Mouse (Mus musculus) MEL (cell line): ENCODE data around the gene Prdm5. TPM values are rescaled to one million over a fixed set of nuclear protein-coding genes. Genes with fewer than 3 reads are reported as not detected.

Experiments used
- DNase-seq: peaks from one replicate; pipeline ENCODE4 v3.0.0; 2011; ENCODE audit warnings: low read depth, low spot score
- H3K27ac ChIP-seq: 2 replicates; pipeline ENCODE4 v1.5.1; 2012; ENCODE audit warnings: low read depth, mild to moderate bottlenecking, control low read depth, low read length, moderate library complexity; ENCODE audit not compliant: control insufficient read depth
- H3K27me3 ChIP-seq, 2 experiments: fragments of 150-350 bp in 1 of 2; sonication (generic) in 1 of 2; 2 replicates each; pipeline ENCODE4 v1.6.1; 2012; ENCODE audit warnings: low read length in 2 of 2, mild to moderate bottlenecking in 2 of 2, improper control_type of control experiment in 1 of 2, moderate library complexity in 1 of 2; ENCODE audit not compliant: insufficient read depth in 2 of 2, control insufficient read depth in 1 of 2
- H3K36me3 ChIP-seq, 2 experiments: 2 replicates each; pipeline ENCODE4 v1.6.1; 2012 to 2014; ENCODE audit warnings: low read length in 2 of 2, improper control_type of control experiment in 1 of 2, inconsistent platforms in 1 of 2, mild to moderate bottlenecking in 1 of 2; ENCODE audit not compliant: insufficient read depth in 2 of 2, control insufficient read depth in 1 of 2
- H3K4me1 ChIP-seq, 2 experiments: fragments of 150-350 bp in 1 of 2; sonication (generic) in 1 of 2; 2 replicates each; pipeline ENCODE4 v1.6.1; 2012; ENCODE audit warnings: low read length in 2 of 2, improper control_type of control experiment in 1 of 2, mild to moderate bottlenecking in 1 of 2; ENCODE audit not compliant: insufficient read depth in 2 of 2, control insufficient read depth in 1 of 2
- H3K4me3 ChIP-seq, 2 experiments: fragments of 150-350 bp in 1 of 2; sonication (generic) in 1 of 2; 2 replicates each; pipeline ENCODE4 v1.5.1; 2012; ENCODE audit warnings: low read depth in 2 of 2, low read length in 2 of 2, mild to moderate bottlenecking in 2 of 2, moderate library complexity in 2 of 2, control low read depth in 1 of 2, improper control_type of control experiment in 1 of 2; ENCODE audit not compliant: control insufficient read depth in 1 of 2, insufficient read depth in 1 of 2
- H3K79me2 ChIP-seq: 2 replicates; pipeline ENCODE4 v1.6.1; 2012; ENCODE audit warnings: mild to moderate bottlenecking, low read length, moderate library complexity; ENCODE audit not compliant: control insufficient read depth, poor library complexity, insufficient read depth
- H3K9ac ChIP-seq: 2 replicates; pipeline ENCODE4 v1.6.1; 2012; ENCODE audit warnings: low read depth, mild to moderate bottlenecking, control low read depth, low read length, moderate library complexity; ENCODE audit not compliant: control insufficient read depth, poor library complexity, severe bottlenecking
- H3K9me3 ChIP-seq: fragments of 150-350 bp; sonication (generic); replicated peaks from 2 replicates; pipeline ENCODE4 v1.6.1; 2012; ENCODE audit warnings: mild to moderate bottlenecking, low read length, improper control_type of control experiment, moderate library complexity; ENCODE audit not compliant: insufficient read depth
- ELF1 ChIP-seq: IDR thresholded peaks from 2 replicates; pipeline ENCODE4 v1.6.1; 2014; ENCODE audit warnings: low read depth, mild to moderate bottlenecking, inconsistent platforms, low read length, improper control_type of control experiment, moderate library complexity
- HCFC1 ChIP-seq: IDR thresholded peaks from 2 replicates; pipeline ENCODE4 v1.6.1; 2012; ENCODE audit warnings: low read depth, mild to moderate bottlenecking, inconsistent platforms, low read length, improper control_type of control experiment, moderate library complexity
- KAT2A ChIP-seq: conservative IDR thresholded peaks from 2 replicates; pipeline ENCODE4 v1.6.1; 2012; ENCODE audit warnings: low read depth, low read length, improper control_type of control experiment, inconsistent platforms
- MEF2A ChIP-seq: IDR thresholded peaks from 2 replicates; pipeline ENCODE4 v1.6.1; 2014; ENCODE audit warnings: low read depth, mild to moderate bottlenecking, inconsistent platforms, low read length, improper control_type of control experiment; ENCODE audit not compliant: poor library complexity, insufficient replicate concordance, severe bottlenecking; ENCODE audit errors: extremely low read depth
- MYB ChIP-seq: IDR thresholded peaks from 2 replicates; pipeline ENCODE4 v1.6.1; 2011; ENCODE audit warnings: mild to moderate bottlenecking, low read depth, low read length, improper control_type of control experiment
- MYC ChIP-seq: IDR thresholded peaks from 2 replicates; pipeline ENCODE4 v1.6.1; 2011; ENCODE audit warnings: low read depth, mild to moderate bottlenecking, low read length, improper control_type of control experiment, moderate library complexity
- NRF1 ChIP-seq: IDR thresholded peaks from 2 replicates; pipeline ENCODE4 v1.6.1; 2014; ENCODE audit warnings: low read depth, mild to moderate bottlenecking, inconsistent platforms, low read length, improper control_type of control experiment, moderate library complexity; ENCODE audit not compliant: poor library complexity, insufficient read depth, severe bottlenecking
- POLR2A ChIP-seq, 2 experiments: IDR thresholded peaks; 2 replicates each; pipeline ENCODE4 v1.6.1; 2011 to 2012; ENCODE audit warnings: low read length in 2 of 2, mild to moderate bottlenecking in 2 of 2, control low read depth in 1 of 2, improper control_type of control experiment in 1 of 2, low read depth in 1 of 2, moderate library complexity in 1 of 2; ENCODE audit not compliant: control insufficient read depth in 1 of 2, insufficient read depth in 1 of 2, poor library complexity in 1 of 2
- UBTF ChIP-seq: IDR thresholded peaks from 2 replicates; pipeline ENCODE4 v1.6.1; 2012; ENCODE audit warnings: low read depth, mild to moderate bottlenecking, inconsistent platforms, low read length, improper control_type of control experiment, moderate library complexity, borderline replicate concordance; ENCODE audit not compliant: insufficient read depth
- USF2 ChIP-seq, 2 experiments: IDR thresholded peaks; 2 replicates each; pipeline ENCODE4 v1.6.1; 2011 to 2012; ENCODE audit warnings: improper control_type of control experiment in 2 of 2, low read length in 2 of 2, borderline replicate concordance in 1 of 2, inconsistent platforms in 1 of 2, low read depth in 1 of 2, mild to moderate bottlenecking in 1 of 2; ENCODE audit not compliant: insufficient read depth in 1 of 2
- ZC3H11A ChIP-seq: IDR thresholded peaks from 2 replicates; pipeline ENCODE4 v1.6.1; 2012; ENCODE audit warnings: low read depth, mild to moderate bottlenecking, inconsistent platforms, low read length, improper control_type of control experiment
- ZKSCAN1 ChIP-seq: IDR thresholded peaks from 2 replicates; pipeline ENCODE4 v1.6.1; 2012; ENCODE audit warnings: low read depth, mild to moderate bottlenecking, inconsistent platforms, low read length, improper control_type of control experiment, moderate library complexity
- ZNF384 ChIP-seq: IDR thresholded peaks from 2 replicates; pipeline ENCODE4 v1.6.1; 2012; ENCODE audit warnings: low read depth, mild to moderate bottlenecking, inconsistent platforms, low read length, improper control_type of control experiment
- polyA plus RNA-seq, 2 experiments: library from polyadenylated mRNA; stranded (reverse) in 1 of 2; unstranded in 1 of 2; fragments of >175 nt in 1 of 2; fragments of >200 nt in 1 of 2; gene quantifications; 2 replicates each; pipeline versions ENCODE4 v1.2.1 to v1.2.4; 2012; ENCODE audit warnings: low replicate concordance in 2 of 2, low read depth in 1 of 2; ENCODE audit not compliant: insufficient read length in 2 of 2, insufficient read depth in 1 of 2, missing spikeins in 1 of 2
- total RNA-seq: library from RNA; depleted of rRNA; stranded (reverse); fragments of 300-350 nt; gene quantifications from 2 replicates; pipeline ENCODE4 v1.2.3, GENCODE M21; 2012

The Prdm5 gene
- total and polyA plus RNA-seq, 3 experiments = 0.04 TPM; not detected in 2

DNA sequence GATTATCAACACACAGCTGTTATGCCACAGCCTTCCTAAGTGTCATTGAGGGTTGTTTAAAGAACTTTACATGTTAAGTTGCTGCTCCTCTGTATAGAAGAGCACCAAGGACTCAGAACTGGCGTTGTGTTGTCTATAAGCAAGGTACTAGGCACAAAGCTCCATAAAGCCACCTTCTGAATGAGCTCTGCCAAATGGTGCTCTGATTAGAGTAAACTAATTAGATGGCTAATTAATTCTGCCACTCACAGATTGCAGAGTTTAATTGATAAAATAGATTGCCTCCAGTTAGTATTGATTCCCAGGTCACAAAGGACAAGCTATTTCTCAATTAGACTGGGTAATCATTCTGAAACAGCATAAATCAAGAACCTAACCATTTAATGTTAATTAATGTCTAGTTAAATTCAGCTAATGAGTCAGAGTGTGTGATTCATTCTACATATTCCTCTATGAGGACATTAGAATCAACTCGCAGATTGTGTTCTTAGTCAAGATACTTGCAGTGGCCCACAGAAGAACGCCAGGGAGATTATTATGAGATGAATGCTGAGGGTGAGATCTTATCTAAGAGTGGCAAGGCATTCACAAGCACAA, 147.0 kb downstream of the Prdm5 start:
- no peak for DNase-seq
- H3K4me1 ChIP-seq = no peaks in the 10 kb centered on the region
- no peaks in the 10 kb centered on the region for H3K79me2 ChIP-seq
- no peaks in the 10 kb centered on the region for H3K27me3 ChIP-seq
- H3K4me3 ChIP-seq = no peak overlapping the region
- no peak overlapping the region for H3K9ac ChIP-seq
- H3K36me3 ChIP-seq = no peaks in the 10 kb centered on the region
- no peak for TF ChIP-seq HCFC1
- H3K9me3 ChIP-seq = no peaks in the 10 kb centered on the region
- no peak overlapping the region for H3K27ac ChIP-seq

DNA sequence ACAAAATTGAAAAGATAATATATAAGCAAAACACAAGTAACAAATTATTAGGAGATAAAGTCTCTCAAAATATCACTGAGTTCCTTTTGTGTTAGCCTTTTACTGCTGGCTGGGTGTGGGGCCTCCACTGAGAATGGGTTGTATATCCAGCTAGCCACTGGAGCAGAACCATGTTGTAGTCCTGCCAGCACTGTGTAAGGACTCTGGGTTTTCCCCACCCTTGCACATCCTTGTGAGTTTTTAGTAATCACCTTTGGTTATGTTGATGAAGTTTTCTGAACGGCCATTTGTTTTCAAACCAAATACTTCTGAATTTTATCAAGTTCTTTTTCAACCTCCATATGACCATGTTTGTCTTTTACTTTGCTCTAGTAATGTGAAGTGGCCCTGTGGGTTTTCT, 151.7 kb downstream of the Prdm5 start:
- no peaks in the 10 kb centered on the region for H3K27me3 ChIP-seq
- no peak for TF ChIP-seq NRF1
- no peak for TF ChIP-seq KAT2A
- no peak for TF ChIP-seq UBTF
- no peak for TF ChIP-seq ELF1
- no peak for TF ChIP-seq ZNF384
- TF ChIP-seq MYC = no peak
- TF ChIP-seq USF2 (IDR thresholded peaks at IDR 0.05; ENCODE audit: borderline replicate concordance in 1 of 2, insufficient read depth in 1 of 2, low read depth in 1 of 2, low read length in 2 of 2) = no peak
- no peak for TF ChIP-seq ZC3H11A
- no peak for TF ChIP-seq MEF2A
- no peak for TF ChIP-seq MYB
- no peak for TF ChIP-seq POLR2A (IDR thresholded peaks at IDR 0.05; ENCODE audit: control insufficient read depth in 1 of 2, insufficient read depth in 1 of 2, low read depth in 1 of 2, low read length in 2 of 2, poor library complexity in 1 of 2)
- TF ChIP-seq ZKSCAN1 = no peak
- TF ChIP-seq, all 39 proteins: peak for 0
- DNase-seq = no peak
- Histone ChIP-seq H3K4me1 (no peaks in the 10 kb centered on the region), H3K9ac (no peak overlapping the region), H3K9me3 (no peaks in the 10 kb centered on the region), H3K79me2 (no peaks in the 10 kb centered on the region), H3K27ac (no peak overlapping the region), H3K36me3 (no peaks in the 10 kb centered on the region), H3K4me3 (no peak overlapping the region)

DNA sequence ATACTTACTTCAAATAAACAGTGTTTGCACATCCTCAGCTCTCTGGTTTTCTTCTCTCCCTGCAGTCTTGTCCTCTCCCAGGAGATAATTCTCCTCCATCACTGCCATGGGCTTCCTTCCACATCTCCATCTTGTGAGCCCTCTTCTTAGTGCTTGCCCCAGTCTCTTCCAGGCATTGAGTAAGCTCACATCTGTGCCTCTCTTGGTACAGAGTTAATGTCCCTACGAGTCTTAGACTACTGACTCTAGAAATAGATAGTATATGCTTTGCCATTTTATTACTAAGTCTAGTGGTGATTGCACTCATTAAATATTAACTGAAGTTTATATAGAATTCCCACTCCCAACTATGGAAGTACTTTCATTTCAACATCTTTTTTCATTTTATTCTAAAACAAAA, 154.0 kb downstream of the Prdm5 start:
- Histone ChIP-seq H3K27ac (no peak overlapping the region), H3K4me3 (no peak overlapping the region), H3K4me1 (no peaks in the 10 kb centered on the region), H3K9me3 (no peaks in the 10 kb centered on the region), H3K36me3 (no peaks in the 10 kb centered on the region), H3K79me2 (no peaks in the 10 kb centered on the region), H3K27me3 (no peaks in the 10 kb centered on the region), H3K9ac (no peak overlapping the region)
- no peak for TF ChIP-seq POLR2A (IDR thresholded peaks at IDR 0.05; ENCODE audit: control insufficient read depth in 1 of 2, insufficient read depth in 1 of 2, low read depth in 1 of 2, low read length in 2 of 2, poor library complexity in 1 of 2)
- DNase-seq = no peak
